Mouse (Mus musculus) gonadal fat pad, adult 2 months (tissue): ENCODE measurements around the gene Banp. TPM values are rescaled to one million over a fixed set of nuclear protein-coding genes. Genes with fewer than 3 reads are reported as not detected.

Experiments
- DNase-seq: peaks from one replicate; pipeline ENCODE4 v3.0.0-alpha.2; 2012; ENCODE audit warnings: low read depth
- polyA plus RNA-seq: library from polyadenylated mRNA; depleted of rRNA; stranded (reverse); fragments of >200 nt; gene quantifications from 2 replicates; pipeline ENCODE4 v1.2.3, GENCODE M21; 2012

Gene Banp
- polyA plus RNA-seq, 1 experiment: 33.9 TPM

GRCm38 (mm10) chr8:121926266-121926665 lies 23.3 kb upstream of the Banp start:
- no peak for DNase-seq

- no peak for DNase-seq
These were observed 22.2 kb upstream of the Banp start for GRCm38 (mm10) chr8:121927316-121927715.

GRCm38 (mm10) chr8:121930047-121930446 lies 19.5 kb upstream of the Banp start:
- no peak for DNase-seq

DNA sequence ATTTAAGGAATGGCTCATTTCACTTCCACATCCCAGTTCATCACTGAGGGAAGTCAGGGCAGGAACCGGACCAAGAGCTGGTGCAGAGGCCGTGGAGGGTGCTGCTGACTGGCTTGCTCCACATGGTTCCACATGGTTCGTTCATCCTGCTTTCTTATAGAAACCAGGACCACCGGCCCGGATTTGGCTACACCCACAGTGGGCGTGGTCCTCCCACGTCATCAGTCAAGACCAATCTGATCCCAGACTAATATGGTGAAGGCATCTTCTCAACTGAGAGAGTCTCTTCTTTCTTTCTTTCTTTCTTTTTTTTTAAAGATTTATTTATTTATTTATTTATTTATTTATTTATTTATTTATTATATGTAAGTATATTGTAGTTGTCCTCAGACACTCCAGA lies 18.0 kb upstream of the Banp start:
- no peak for DNase-seq

- peak; percentile 99 for DNase-seq
These were observed 17.4 kb upstream of the Banp start for GRCm38 (mm10) chr8:121932026-121932667.

DNA sequence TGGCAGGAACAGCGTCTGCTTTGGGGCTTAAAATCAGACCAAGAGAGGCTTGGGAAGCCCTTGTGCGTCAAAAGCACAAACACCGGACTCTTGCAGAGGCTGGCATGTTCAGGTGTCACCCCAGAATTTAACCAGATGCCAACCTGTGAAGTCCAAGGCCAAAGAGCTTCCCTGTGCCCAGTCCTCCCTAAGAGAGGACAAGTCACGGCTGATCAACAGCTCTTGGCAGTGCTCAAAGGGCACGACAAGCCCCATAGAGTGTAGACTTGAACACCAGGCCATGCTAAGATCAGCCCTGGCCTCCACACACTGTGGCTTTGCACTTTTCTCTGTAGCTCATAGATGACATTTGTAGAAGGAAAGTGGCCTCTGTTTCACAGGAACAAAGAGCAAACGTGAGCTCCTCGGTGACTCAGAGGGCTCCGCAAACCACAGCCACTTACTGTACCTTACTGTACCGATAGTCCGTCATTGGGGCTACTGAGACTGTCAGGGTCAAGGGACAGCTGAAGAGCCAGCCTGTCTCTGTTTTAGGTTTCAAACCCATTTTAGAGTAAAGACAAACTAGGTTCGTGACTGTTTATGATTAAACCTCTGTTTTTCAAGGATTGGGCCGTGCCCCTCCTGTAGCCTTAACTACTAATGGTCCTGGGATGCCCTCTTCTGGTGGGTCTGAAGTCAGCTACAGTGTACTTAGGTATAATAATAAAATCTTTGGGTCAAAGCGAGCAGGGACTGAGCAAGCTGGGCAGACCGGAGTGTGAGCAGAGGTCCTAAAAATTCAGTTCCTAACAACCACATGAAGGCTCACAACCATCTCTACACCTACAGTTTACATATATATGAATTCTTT lies 16.7 kb upstream of the Banp start:
- no peak for DNase-seq

DNA sequence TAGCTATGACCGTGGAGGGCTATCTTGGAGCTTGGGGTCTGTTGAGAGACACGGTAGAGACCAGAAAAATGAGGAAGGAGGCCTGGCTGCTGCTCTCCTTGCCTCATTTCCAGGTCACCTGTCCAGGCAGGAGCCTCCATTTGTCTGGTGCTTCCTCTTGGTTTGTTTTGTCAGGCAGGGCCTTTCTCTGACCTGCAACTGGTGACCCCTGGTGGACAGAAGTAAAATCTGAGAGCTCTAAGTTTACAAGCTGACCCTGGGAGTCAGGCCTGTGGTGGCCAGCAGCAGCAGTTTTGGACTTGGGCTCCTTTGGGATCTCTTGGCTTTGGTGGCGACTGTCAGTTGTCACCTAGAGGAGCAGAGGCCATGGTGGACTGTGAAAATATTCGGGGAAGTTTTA lies 15.0 kb upstream of the Banp start:
- no peak for DNase-seq

- no peak for DNase-seq
These were observed 14.6 kb upstream of the Banp start for GRCm38 (mm10) chr8:121934923-121935322.

GRCm38 (mm10) chr8:121935341-121936294 lies 13.9 kb upstream of the Banp start:
- DNase-seq: no peak

DNA sequence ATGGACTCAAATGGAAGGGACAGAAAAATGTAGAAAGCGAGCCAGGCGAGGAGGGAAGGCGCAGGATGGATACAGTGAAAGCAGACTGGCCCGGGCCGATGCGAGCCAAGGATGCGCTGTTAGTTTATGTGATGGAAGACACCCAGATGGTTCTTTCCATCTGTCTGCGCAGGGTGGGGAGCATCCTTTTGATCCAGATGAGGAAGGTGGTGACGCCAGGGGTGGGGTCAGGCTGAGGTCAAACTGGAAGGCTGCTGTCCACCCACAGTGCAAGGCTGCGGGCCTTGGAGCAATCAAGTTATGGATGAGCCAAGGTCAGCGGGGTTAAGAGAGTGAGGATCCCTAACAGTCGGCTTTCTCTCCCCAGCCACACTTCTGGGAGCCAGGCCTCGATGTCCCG lies 13.2 kb upstream of the Banp start:
- no peak for DNase-seq

GRCm38 (mm10) chr8:121938732-121939131 lies 10.8 kb upstream of the Banp start:
- DNase-seq: no peak

DNA sequence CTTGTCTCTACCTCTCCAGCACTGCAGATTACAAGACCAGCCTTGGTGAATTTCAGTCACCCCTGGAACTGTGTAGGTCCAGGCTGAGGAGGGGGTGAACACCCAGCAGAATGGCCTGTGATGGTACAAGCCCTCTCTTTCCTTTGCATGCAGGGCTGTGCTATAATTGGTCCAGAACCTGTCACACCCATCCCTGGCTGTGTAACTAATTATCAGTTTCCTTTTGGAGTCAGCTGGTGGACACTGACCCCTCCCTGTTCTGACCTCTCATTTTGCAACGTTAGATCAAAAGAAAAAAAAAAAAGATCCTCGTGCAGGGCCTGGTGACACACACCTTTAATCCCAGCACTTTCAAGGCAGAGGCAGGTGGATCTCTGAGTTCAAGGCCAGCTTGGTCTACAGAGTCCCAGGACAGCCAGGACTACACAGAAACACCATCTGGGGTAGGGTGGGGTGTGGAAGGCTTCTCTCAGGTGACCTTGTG lies 6.5 kb upstream of the Banp start:
- no peak for DNase-seq

- DNase-seq: no peak
These were observed 5.8 kb upstream of the Banp start for GRCm38 (mm10) chr8:121943716-121944115.

DNA sequence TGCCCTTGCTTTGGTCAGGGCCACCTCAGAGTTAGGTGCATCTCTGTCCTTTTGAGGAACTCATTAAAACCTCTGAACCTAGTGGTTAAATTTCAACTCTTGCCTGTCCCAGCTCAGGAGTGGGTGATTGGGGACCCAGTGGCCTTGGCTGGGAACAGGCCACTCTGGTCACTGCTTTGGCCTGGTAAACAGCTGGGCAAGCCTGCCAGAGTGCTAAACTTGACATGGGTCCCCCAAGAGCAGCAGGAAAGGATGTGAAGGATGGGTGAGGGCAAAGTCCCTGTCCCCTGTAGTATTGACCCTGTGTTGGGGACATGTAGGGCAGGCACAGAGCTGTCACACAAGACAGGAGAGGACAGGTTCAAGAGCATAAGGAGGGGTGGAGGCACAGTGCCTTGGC lies 4.7 kb upstream of the Banp start, which contains the start of gene Car5a:
Gene Car5a (minus strand): TSS at position 74 of the 400 bp plus-strand sequence.
- no peak for DNase-seq

DNA sequence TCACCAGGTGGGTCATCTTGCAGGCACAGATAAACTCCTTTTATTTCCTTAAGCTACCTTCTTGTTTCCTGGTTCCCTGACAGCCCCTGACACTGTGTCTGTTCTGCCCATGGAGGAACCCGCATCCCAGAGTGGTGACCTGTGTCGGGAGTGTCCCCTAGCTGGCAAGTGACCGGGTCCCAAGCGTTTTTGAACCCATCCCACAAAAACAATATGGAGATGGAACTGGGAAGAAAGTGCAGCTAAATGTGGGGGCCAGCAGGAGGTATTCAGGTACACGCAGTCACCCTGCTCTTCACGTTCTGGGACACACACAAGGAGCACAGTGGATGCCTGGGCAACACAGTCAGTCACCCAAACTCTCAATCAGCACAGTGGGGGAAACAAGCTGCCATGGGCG lies 3.2 kb upstream of the Banp start:
- no peak for DNase-seq

GRCm38 (mm10) chr8:121947047-121947752 lies 2.4 kb upstream of the Banp start:
- DNase-seq: no peak

DNA sequence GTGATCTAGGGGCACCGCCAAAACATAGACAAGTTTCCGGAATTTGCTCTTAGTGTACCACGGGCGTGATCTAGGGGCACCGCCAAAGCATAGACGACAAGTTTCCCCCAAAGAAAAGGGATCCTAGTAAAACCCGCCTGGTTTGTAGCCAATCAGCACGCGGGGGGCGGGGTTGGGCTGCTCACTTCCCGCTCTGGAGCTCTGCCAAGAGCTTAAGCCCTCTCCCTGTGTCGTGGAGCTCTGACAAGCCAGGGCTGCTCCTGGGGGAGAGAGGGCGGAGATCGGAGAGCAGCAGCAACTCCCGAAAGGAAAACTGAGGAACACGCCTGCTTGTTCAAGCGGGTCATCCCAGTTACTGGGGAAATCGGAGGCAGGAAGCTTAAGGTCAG lies 1.8 kb upstream of the Banp start:
- DNase-seq: no peak

- DNase-seq: no peak
These were observed 1.0 kb upstream of the Banp start for GRCm38 (mm10) chr8:121948321-121949145.

DNA sequence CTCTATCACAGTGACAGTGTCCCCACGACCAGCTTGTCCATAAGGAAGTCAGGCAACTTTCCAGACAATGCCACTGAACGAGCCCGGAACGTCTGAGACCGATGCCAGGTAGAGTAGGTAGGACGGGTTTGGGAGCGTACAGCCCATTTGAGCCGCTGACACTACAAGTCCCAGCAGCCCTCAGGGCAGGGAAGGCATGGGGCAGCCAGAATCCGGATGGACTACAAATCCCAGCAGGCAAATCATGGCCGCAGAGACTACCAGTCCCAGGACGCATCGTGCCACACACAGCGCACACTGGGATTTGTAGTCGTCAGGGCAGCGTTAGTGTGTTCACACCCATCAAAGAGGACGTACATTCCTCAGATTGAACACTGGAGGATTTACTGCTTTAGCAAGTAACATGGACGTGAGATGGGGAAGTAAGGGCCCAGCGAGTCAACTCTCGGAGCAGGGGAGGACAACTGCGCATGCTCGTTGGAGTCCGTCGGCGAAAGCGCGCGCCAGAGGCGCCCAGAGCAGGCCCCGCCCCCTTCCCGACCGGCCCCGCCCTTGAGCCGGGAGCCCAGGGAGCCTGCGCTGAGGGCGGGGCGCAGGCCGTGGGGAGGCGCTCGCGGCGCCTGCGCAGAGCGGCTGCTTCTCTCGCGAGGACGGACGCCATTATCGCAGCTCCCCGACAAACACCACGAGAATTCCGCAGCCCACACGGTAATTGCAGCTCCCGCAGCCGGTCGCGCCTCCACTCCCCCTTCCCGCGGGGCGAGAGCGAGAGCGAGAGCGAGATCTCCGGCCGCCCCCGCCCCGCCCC lies 595 bp downstream of the Banp start:
- DNase-seq: peak; percentile 98
